Mouse (Mus musculus): Measurements from ENCODE around the gene Cfap65. TPM values are rescaled to one million over a fixed set of nuclear protein-coding genes. Genes with fewer than 3 reads are reported as not detected.

The Cfap65 gene
- polyA plus RNA-seq (2016; fragmentation: Nextera tagmentation; extraction: Ambion mirVana) = 0.04 and 0.25 TPM in 2 replicates

GRCm38 (mm10) chr1:74935402-74935801 is at the start of gene Cfap65:
Gene Cfap65 (minus strand): TSS chr1:74935599.
- H3K27me3 ChIP-seq (ENCODE audit: poor library complexity, severe bottlenecking) = peaks cover 51% of the 10 kb centered on the region
- H3K36me3 ChIP-seq (replicated peaks) = no peaks in the 10 kb centered on the region
- 2% methylated on average over 18 of the region's 18 CpGs for WGBS

GRCm38 (mm10) chr1:74977001-74977400 is 41.6 kb upstream of the Cfap65 start:
- 84% methylated on average over 8 of the region's 8 CpGs for WGBS
- no peak overlapping the region for H3K4me3 ChIP-seq
- H3K27ac ChIP-seq = no peak overlapping the region
- H3K27me3 ChIP-seq (ENCODE audit: poor library complexity, severe bottlenecking) = no peaks in the 10 kb centered on the region
- DNase-seq (ENCODE audit: extremely low spot score, low spot score) = no peak
- peaks cover 11% of the 10 kb centered on the region for H3K4me1 ChIP-seq
- no peaks in the 10 kb centered on the region for H3K9me3 ChIP-seq
- H3K36me3 ChIP-seq (replicated peaks) = no peaks in the 10 kb centered on the region

More at GRCm38 (mm10) chr1:74935402-74935801, at the start of gene Cfap65:
- 0 out of 2 replicates have a peak, but pooled peaks cover 3% of the 10 kb centered on the region for H3K4me1 ChIP-seq
- peak; percentile 40 for DNase-seq (ENCODE audit: extremely low spot score, low spot score)
- peak within 1 kb of the TSS; percentile 47 for H3K4me3 ChIP-seq
- H3K27ac ChIP-seq = no peak within 1 kb of the TSS
- H3K9me3 ChIP-seq = no peaks in the 10 kb centered on the region

GRCm38 (mm10) chr1:74975936-74976335 is 40.5 kb upstream of the Cfap65 start:
- H3K27me3 ChIP-seq (ENCODE audit: poor library complexity, severe bottlenecking) = no peaks in the 10 kb centered on the region
- no peaks in the 10 kb centered on the region for H3K36me3 ChIP-seq (replicated peaks)
- peaks cover 16% of the 10 kb centered on the region for H3K4me1 ChIP-seq
- WGBS = 86% methylated on average over 1 of the region's 1 CpGs
- no peak for DNase-seq (ENCODE audit: extremely low spot score, low spot score)
- no peaks in the 10 kb centered on the region for H3K9me3 ChIP-seq
- no peak overlapping the region for H3K4me3 ChIP-seq
- H3K27ac ChIP-seq = no peak overlapping the region

- no peak for DNase-seq (ENCODE audit: extremely low spot score, low spot score)
- Histone ChIP-seq H3K9me3 (no peaks in the 10 kb centered on the region), H3K4me3 (no peak overlapping the region), H3K4me1 (peaks cover 12% of the 10 kb centered on the region), H3K27ac (no peak overlapping the region), H3K27me3 (ENCODE audit: poor library complexity, severe bottlenecking) (no peaks in the 10 kb centered on the region), H3K36me3 (replicated peaks) (no peaks in the 10 kb centered on the region)
- 82% methylated on average over 6 of the region's 6 CpGs for WGBS
Measured at GRCm38 (mm10) chr1:74973590-74973989, 38.2 kb upstream of the Cfap65 start.

GRCm38 (mm10) chr1:74971353-74972050 is 36.1 kb upstream of the Cfap65 start:
- no peak overlapping the region for H3K4me3 ChIP-seq
- H3K27ac ChIP-seq = no peak overlapping the region
- no peaks in the 10 kb centered on the region for H3K36me3 ChIP-seq (replicated peaks)
- H3K27me3 ChIP-seq (ENCODE audit: poor library complexity, severe bottlenecking) = no peaks in the 10 kb centered on the region
- DNase-seq (ENCODE audit: extremely low spot score, low spot score) = no peak
- peaks cover 6% of the 10 kb centered on the region for H3K4me1 ChIP-seq
- no peaks in the 10 kb centered on the region for H3K9me3 ChIP-seq
- WGBS = 70% methylated on average over 4 of the region's 4 CpGs

- 80% methylated on average over 8 of the region's 8 CpGs for WGBS
- Histone ChIP-seq H3K4me3 (no peak overlapping the region), H3K27me3 (ENCODE audit: poor library complexity, severe bottlenecking) (peaks cover 17% of the 10 kb centered on the region; the same call in 1 of the 2 replicates), H3K36me3 (replicated peaks) (no peaks in the 10 kb centered on the region), H3K4me1 (peaks cover 15% of the 10 kb centered on the region), H3K9me3 (no peaks in the 10 kb centered on the region), H3K27ac (no peak overlapping the region)
- DNase-seq (ENCODE audit: extremely low spot score, low spot score) = no peak
Measured at GRCm38 (mm10) chr1:74967962-74968580, 32.7 kb upstream of the Cfap65 start.

- peaks cover 10% of the 10 kb centered on the region for H3K4me1 ChIP-seq
- peak overlapping the region; percentile 45 for H3K4me3 ChIP-seq
- WGBS = 17% methylated on average over 16 of the region's 16 CpGs
- H3K27ac ChIP-seq = peak overlapping the region; percentile 76
- no peaks in the 10 kb centered on the region for H3K36me3 ChIP-seq (replicated peaks)
- peak; percentile 72 for DNase-seq (ENCODE audit: extremely low spot score, low spot score)
- H3K27me3 ChIP-seq (ENCODE audit: poor library complexity, severe bottlenecking) = peaks cover 23% of the 10 kb centered on the region
- no peaks in the 10 kb centered on the region for H3K9me3 ChIP-seq
Measured at GRCm38 (mm10) chr1:74964494-74965215, 29.3 kb upstream of the Cfap65 start.

GRCm38 (mm10) chr1:74962853-74963227 is 27.4 kb upstream of the Cfap65 start:
- no peaks in the 10 kb centered on the region for H3K9me3 ChIP-seq
- WGBS = 86% methylated on average over 5 of the region's 5 CpGs

GRCm38 (mm10) chr1:74962126-74962852 is 26.9 kb upstream of the Cfap65 start:
- no peaks in the 10 kb centered on the region for H3K9me3 ChIP-seq
- no peak for DNase-seq (ENCODE audit: extremely low spot score, low spot score)
- H3K27ac ChIP-seq = no peak overlapping the region
- 73% methylated on average over 5 of the region's 5 CpGs for WGBS
- no peaks in the 10 kb centered on the region for H3K36me3 ChIP-seq (replicated peaks)
- peaks cover 10% of the 10 kb centered on the region for H3K4me1 ChIP-seq
- H3K4me3 ChIP-seq = no peak overlapping the region
- H3K27me3 ChIP-seq (ENCODE audit: poor library complexity, severe bottlenecking) = peaks cover 43% of the 10 kb centered on the region

More at GRCm38 (mm10) chr1:74962853-74963227, 27.4 kb upstream of the Cfap65 start:
- no peaks in the 10 kb centered on the region for H3K36me3 ChIP-seq (replicated peaks)
- no peak overlapping the region for H3K4me3 ChIP-seq
- DNase-seq (ENCODE audit: extremely low spot score, low spot score) = no peak
- peaks cover 10% of the 10 kb centered on the region for H3K4me1 ChIP-seq
- H3K27ac ChIP-seq = no peak overlapping the region
- H3K27me3 ChIP-seq (ENCODE audit: poor library complexity, severe bottlenecking) = peaks cover 37% of the 10 kb centered on the region

- 90% methylated on average over 7 of the region's 7 CpGs for WGBS
Measured at GRCm38 (mm10) chr1:74961722-74962121, 26.3 kb upstream of the Cfap65 start.

GRCm38 (mm10) chr1:74960059-74960458 is 24.7 kb upstream of the Cfap65 start:
- peaks cover 61% of the 10 kb centered on the region for H3K27me3 ChIP-seq (ENCODE audit: poor library complexity, severe bottlenecking)
- DNase-seq (ENCODE audit: extremely low spot score, low spot score) = no peak
- 94% methylated on average over 7 of the region's 7 CpGs for WGBS

More at GRCm38 (mm10) chr1:74961722-74962121, 26.3 kb upstream of the Cfap65 start:
- Histone ChIP-seq H3K9me3 (no peaks in the 10 kb centered on the region), H3K36me3 (replicated peaks) (no peaks in the 10 kb centered on the region), H3K4me3 (no peak overlapping the region), H3K27me3 (ENCODE audit: poor library complexity, severe bottlenecking) (peaks cover 49% of the 10 kb centered on the region), H3K27ac (no peak overlapping the region), H3K4me1 (peaks cover 10% of the 10 kb centered on the region)
- DNase-seq (ENCODE audit: extremely low spot score, low spot score) = no peak

GRCm38 (mm10) chr1:74951556-74952210 is 16.3 kb upstream of the Cfap65 start, which contains the start of gene Ihh:
Gene Ihh (minus strand): TSS chr1:74951672.
- H3K4me3 ChIP-seq = peak within 1 kb of the TSS; percentile 50
- no peaks in the 10 kb centered on the region for H3K36me3 ChIP-seq (replicated peaks)
- H3K27me3 ChIP-seq (ENCODE audit: poor library complexity, severe bottlenecking) = peaks cover 99% of the 10 kb centered on the region
- DNase-seq (ENCODE audit: extremely low spot score, low spot score) = peak; percentile 27
- WGBS = under 1% methylated on average over 41 of the region's 55 CpGs
- H3K9me3 ChIP-seq = no peaks in the 10 kb centered on the region
- peaks cover 45% of the 10 kb centered on the region for H3K4me1 ChIP-seq
- no peak within 1 kb of the TSS for H3K27ac ChIP-seq

More at GRCm38 (mm10) chr1:74960059-74960458, 24.7 kb upstream of the Cfap65 start:
- Histone ChIP-seq H3K36me3 (replicated peaks) (no peaks in the 10 kb centered on the region), H3K9me3 (no peaks in the 10 kb centered on the region), H3K4me3 (no peak overlapping the region), H3K4me1 (peaks cover 6% of the 10 kb centered on the region), H3K27ac (no peak overlapping the region)

Data from forebrain, embryonic 10.5 days (tissue).